Mouse (Mus musculus) kidney, postnatal 0 days (tissue): ENCODE data around the gene Etv4. TPM values are rescaled to one million over a fixed set of nuclear protein-coding genes. Genes with fewer than 3 reads are reported as not detected.

ENCODE experiments used
- ATAC-seq: fragments of 200-750 bp; cut with Nextera tagmentation; replicated peaks from 2 replicates; pipeline ENCODE4 v1.8.0; 2017; ENCODE audit warnings: low read depth, moderate number of reproducible peaks, moderate TSS enrichment, moderate library complexity; ENCODE audit not compliant: low FRiP score
- DNase-seq: peaks from one replicate; pipeline ENCODE4 v3.0.0-alpha.2; 2016; ENCODE audit warnings: low spot score
- H3K27ac ChIP-seq: fragments of 300-500 bp; sonication (generic); 2 replicates; pipeline ENCODE4 v1.5.1; 2014; ENCODE audit warnings: mild to moderate bottlenecking
- H3K27me3 ChIP-seq: fragments of 300-500 bp; sonication (generic); 2 replicates; pipeline ENCODE4 v1.6.1; 2014; ENCODE audit warnings: low read length, mixed read lengths; ENCODE audit not compliant: insufficient read depth
- H3K36me3 ChIP-seq: fragments of 300-500 bp; sonication (generic); 2 replicates; pipeline ENCODE4 v1.6.1; 2014; ENCODE audit warnings: low read length, mixed read lengths; ENCODE audit not compliant: insufficient read depth
- H3K4me1 ChIP-seq: fragments of 300-500 bp; sonication (generic); replicated peaks from 2 replicates; pipeline ENCODE4 v1.6.1; 2014; ENCODE audit warnings: antibody characterized with exemption, low read length, mixed read lengths; ENCODE audit not compliant: insufficient read depth
- H3K4me2 ChIP-seq: fragments of 300-500 bp; sonication (generic); 2 replicates; pipeline ENCODE4 v1.6.1; 2014; ENCODE audit warnings: mild to moderate bottlenecking, low read length, moderate library complexity, mixed read lengths
- H3K4me3 ChIP-seq: fragments of 300-500 bp; sonication (generic); replicated peaks from 2 replicates; pipeline ENCODE4 v1.5.1; 2014; ENCODE audit warnings: low read depth, low read length
- H3K9ac ChIP-seq: fragments of 300-500 bp; sonication (generic); 2 replicates; pipeline ENCODE4 v1.6.1; 2014; ENCODE audit warnings: low read depth, low read length
- H3K9me3 ChIP-seq: fragments of 300-500 bp; sonication (generic); replicated peaks from 2 replicates; pipeline ENCODE4 v1.6.1; 2016; ENCODE audit warnings: low read length, inconsistent platforms, mixed read lengths
- CTCF ChIP-seq: IDR thresholded peaks from 2 replicates; pipeline ENCODE4 v1.5.1; 2016; ENCODE audit warnings: antibody characterized with exemption, low read depth, mild to moderate bottlenecking, moderate library complexity
- WGBS: fragments of 180-500 bp; shearing (Covaris S2); extraction: QIAGEN DNeasy Blood & Tissue Kit; methylation state at CpG from one replicate; pipeline ENCODE4 v1.1.7; 2014; 5-methylcytosine and 5-hydroxymethylcytosine counted together
- polyA plus RNA-seq: library from polyadenylated mRNA; unstranded; fragments of >200 nt; fragmentation: Nextera tagmentation; extraction: Ambion mirVana; gene quantifications from 2 replicates; pipeline ENCODE4 v1.2.1, GENCODE M21; 2015

Etv4 gene
- polyA plus RNA-seq, 1 experiment from 2014 or later: 42.6 TPM

DNA sequence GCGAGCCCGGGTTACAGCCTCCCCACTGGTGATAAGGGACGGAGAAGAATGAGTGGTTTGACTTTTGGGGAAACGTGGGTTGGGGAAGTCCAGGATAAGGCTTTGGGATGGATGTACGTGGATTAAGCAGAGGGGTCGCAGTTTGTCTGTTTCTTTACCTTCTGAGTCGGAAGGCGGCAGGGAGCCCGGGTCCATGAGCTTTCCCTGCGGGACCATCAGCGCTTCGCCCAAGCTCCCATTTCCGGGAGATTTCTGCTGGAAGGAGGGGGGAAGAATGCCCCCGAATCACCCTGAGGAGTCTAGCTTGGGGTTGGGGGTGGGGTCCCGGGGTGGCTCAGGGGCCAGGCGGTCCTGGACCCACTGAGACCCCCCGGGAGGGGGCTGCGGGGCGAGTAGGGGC, 1.1 kb downstream of the Etv4 start:
- Histone ChIP-seq H3K27me3 (peaks cover 21% of the 10 kb centered on the region), H3K4me3 (peak overlapping the region; percentile 53), H3K4me1 (peaks cover 14% of the 10 kb centered on the region; the same call in 1 of the 2 replicates), H3K9ac (peak overlapping the region; percentile 65), H3K9me3 (no peaks in the 10 kb centered on the region), H3K36me3 (no peaks in the 10 kb centered on the region), H3K4me2 (peak overlapping the region; percentile 94), H3K27ac (peak overlapping the region; percentile 70)
- ATAC-seq (no peak; the same call in 1 of the 2 replicates), DNase-seq (no peak)
- no peak for TF ChIP-seq CTCF
- 2% methylated on average over 18 of the region's 19 CpGs for WGBS

GRCm38 (mm10) chr11:101783584-101783983, 1.6 kb downstream of the Etv4 start:
- no peaks in the 10 kb centered on the region for H3K36me3 ChIP-seq
- H3K9me3 ChIP-seq: no peaks in the 10 kb centered on the region
- peaks cover 18% of the 10 kb centered on the region for H3K27me3 ChIP-seq
- WGBS: 18% methylated on average over 9 of the region's 9 CpGs
- H3K4me2 ChIP-seq: peak overlapping the region; percentile 94
- ATAC-seq (no peak), DNase-seq (no peak)
- H3K27ac ChIP-seq: no peak overlapping the region
- peaks cover 14% of the 10 kb centered on the region; the same call in 1 of the 2 replicates for H3K4me1 ChIP-seq
- H3K4me3 ChIP-seq: peak overlapping the region; percentile 53
- H3K9ac ChIP-seq: peak overlapping the region; percentile 65; the same call in 1 of the 2 replicates
- no peak for TF ChIP-seq CTCF

- no peak overlapping the region for H3K9ac ChIP-seq
- peaks cover 18% of the 10 kb centered on the region for H3K27me3 ChIP-seq
- DNase-seq (no peak), ATAC-seq (no peak)
- WGBS: 25% methylated on average over 1 of the region's 1 CpGs
- no peaks in the 10 kb centered on the region for H3K36me3 ChIP-seq
- H3K4me3 ChIP-seq: no peak overlapping the region
- no peak overlapping the region for H3K27ac ChIP-seq
- H3K4me2 ChIP-seq: peak overlapping the region; percentile 94
- peaks cover 14% of the 10 kb centered on the region; the same call in 1 of the 2 replicates for H3K4me1 ChIP-seq
- H3K9me3 ChIP-seq: no peaks in the 10 kb centered on the region
- TF ChIP-seq CTCF: no peak
Measured at GRCm38 (mm10) chr11:101783135-101783534, 2.0 kb downstream of the Etv4 start.

DNA sequence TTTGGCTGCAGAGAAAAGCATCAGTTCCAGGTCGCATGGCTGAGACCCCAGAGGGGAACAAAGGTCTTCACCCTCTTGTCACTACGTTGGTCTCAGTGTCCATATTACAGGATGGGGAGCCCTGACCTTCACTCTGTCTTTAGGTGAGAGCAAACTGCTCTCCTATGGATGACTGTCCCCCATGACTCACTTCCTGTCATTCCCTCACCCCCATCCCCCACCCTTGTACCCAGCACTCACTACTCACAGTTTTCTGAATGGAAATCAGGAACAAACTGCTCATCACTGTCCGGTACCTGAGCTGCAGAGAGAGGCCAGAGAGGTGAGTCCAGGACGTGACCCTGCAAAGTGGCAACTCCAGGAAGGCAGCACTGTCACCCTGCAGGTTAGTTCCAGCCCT, 8.3 kb downstream of the Etv4 start:
- H3K9ac ChIP-seq: no peak overlapping the region
- 74% methylated on average over 4 of the region's 4 CpGs for WGBS
- no peak for TF ChIP-seq CTCF
- no peaks in the 10 kb centered on the region for H3K9me3 ChIP-seq
- no peak for DNase-seq
- H3K27ac ChIP-seq: no peak overlapping the region
- H3K27me3 ChIP-seq: 0 out of 2 replicates have a peak, but pooled peaks cover 6% of the 10 kb centered on the region
- H3K4me3 ChIP-seq: no peak overlapping the region
- no peak for ATAC-seq
- no peak overlapping the region for H3K4me2 ChIP-seq
- H3K4me1 ChIP-seq: no peaks in the 10 kb centered on the region; the same call in 1 of the 2 replicates
- no peaks in the 10 kb centered on the region for H3K36me3 ChIP-seq

DNA sequence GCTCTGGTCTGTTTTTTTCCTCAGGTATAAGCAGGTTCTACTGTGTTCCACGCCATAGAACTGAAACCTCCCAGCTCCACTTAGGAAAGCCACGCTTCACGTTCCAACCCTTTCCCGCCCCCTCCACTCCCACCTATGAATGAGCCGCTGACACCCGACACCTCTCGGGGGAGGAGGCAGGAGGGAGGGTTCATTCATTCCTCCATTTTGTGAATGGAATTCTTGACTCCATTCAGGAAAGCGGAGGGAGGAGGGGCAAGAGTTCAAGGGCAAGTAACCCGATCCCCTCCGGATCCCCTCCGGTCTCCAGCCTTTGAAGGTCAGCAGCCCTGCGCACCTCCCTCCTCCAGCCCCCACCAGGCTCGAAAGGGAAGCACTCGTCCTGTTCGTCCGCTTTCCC, 12.7 kb downstream of the Etv4 start:
- Histone ChIP-seq H3K4me1 (no peaks in the 10 kb centered on the region; the same call in 1 of the 2 replicates), H3K27me3 (0 out of 2 replicates have a peak, but pooled peaks cover 6% of the 10 kb centered on the region), H3K9ac (no peak overlapping the region), H3K27ac (no peak overlapping the region), H3K4me2 (peak overlapping the region; percentile 63), H3K4me3 (peak overlapping the region; percentile 32), H3K36me3 (peaks cover 7% of the 10 kb centered on the region), H3K9me3 (no peaks in the 10 kb centered on the region)
- peak; percentile 95 for DNase-seq
- under 1% methylated on average over 16 of the region's 16 CpGs for WGBS
- ATAC-seq: peak; percentile 81
- TF ChIP-seq CTCF: 0 out of 2 replicates have a peak, but pooled peaks have one; percentile 9

DNA sequence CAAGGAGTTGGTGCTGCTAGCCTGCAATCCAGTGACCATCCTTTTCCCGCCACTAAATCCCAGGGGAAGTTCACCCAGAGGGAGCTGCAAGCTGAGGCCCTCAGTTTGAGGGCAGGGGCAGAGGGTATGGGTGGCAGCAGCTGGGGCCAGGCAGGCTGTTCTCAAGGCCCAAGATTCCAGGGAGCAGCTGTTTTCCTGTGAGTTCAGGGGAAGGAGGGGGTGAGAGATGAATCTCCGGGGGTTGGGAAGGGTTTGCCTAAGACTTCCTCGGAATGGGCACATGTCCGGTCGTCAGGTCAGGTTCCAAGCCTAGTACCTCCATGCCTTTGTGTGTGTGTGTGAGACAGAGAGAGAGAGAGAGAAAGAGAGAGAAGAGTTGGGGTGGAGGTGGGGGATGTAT, 13.1 kb downstream of the Etv4 start:
- Histone ChIP-seq H3K36me3 (peaks cover 11% of the 10 kb centered on the region), H3K9ac (no peak overlapping the region), H3K27ac (peak overlapping the region; percentile 66), H3K4me2 (peak overlapping the region; percentile 63), H3K4me1 (no peaks in the 10 kb centered on the region; the same call in 1 of the 2 replicates), H3K9me3 (no peaks in the 10 kb centered on the region), H3K4me3 (peak overlapping the region; percentile 32; the same call in 1 of the 2 replicates), H3K27me3 (0 out of 2 replicates have a peak, but pooled peaks cover 6% of the 10 kb centered on the region)
- ATAC-seq (peak; percentile 23; the same call in 1 of the 2 replicates), DNase-seq (peak; percentile 48)
- 3% methylated on average over 5 of the region's 5 CpGs for WGBS
- no peak for TF ChIP-seq CTCF

DNA sequence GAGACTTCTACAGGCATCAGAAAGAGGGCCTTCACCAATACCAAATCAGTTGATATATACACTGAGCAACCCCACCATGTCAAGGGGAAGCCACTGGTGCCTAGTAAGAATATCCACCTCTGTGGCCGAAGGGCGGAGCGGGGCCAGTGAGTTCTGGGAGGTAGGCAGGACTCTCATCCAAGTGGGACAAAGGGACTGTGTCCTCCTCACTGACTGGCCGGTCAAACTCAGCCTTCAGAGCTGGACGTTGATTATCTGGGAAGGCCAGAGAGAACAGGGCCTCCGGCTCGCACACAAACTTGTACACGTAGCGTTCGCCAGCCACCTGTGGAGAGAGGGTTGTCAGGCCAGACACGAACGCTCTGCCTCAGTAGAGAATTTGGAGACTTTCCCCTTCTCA, 14.9 kb downstream of the Etv4 start:
- WGBS: 96% methylated on average over 12 of the region's 12 CpGs
- no peak overlapping the region for H3K9ac ChIP-seq
- peaks cover 23% of the 10 kb centered on the region for H3K36me3 ChIP-seq
- H3K4me2 ChIP-seq: no peak overlapping the region
- no peak overlapping the region for H3K27ac ChIP-seq
- no peaks in the 10 kb centered on the region for H3K9me3 ChIP-seq
- no peak overlapping the region for H3K4me3 ChIP-seq
- TF ChIP-seq CTCF: no peak
- no peak for DNase-seq
- H3K27me3 ChIP-seq: 0 out of 2 replicates have a peak, but pooled peaks cover 6% of the 10 kb centered on the region
- no peak for ATAC-seq
- H3K4me1 ChIP-seq: no peaks in the 10 kb centered on the region; the same call in 1 of the 2 replicates
